Mouse (Mus musculus) CH12.LX (cell line): ENCODE measurements at regions not wholly inside any gene's neighbourhood (a gene's known extent, or its start where the extent isn't known, plus 50 kb on each side); places are given as distances from the start of the nearest gene placed in this dataset.

Experiments used
- DNase-seq: peaks from one replicate; pipeline ENCODE4 v3.0.0-alpha.2; 2013; ENCODE audit errors: extremely low read depth
- H3K27ac ChIP-seq: 2 replicates; pipeline ENCODE4 v1.5.1; 2012; ENCODE audit warnings: low read depth, mild to moderate bottlenecking, control low read depth, moderate library complexity; ENCODE audit not compliant: insufficient read depth
- H3K27me3 ChIP-seq: replicated peaks from 2 replicates; pipeline ENCODE3; 2012; ENCODE audit warnings: inconsistent platforms
- H3K36me3 ChIP-seq, 2 experiments: replicated peaks in 1 of 2; 2 replicates each; pipeline versions ENCODE3 to v1.6.1; 2012; ENCODE audit warnings: inconsistent platforms in 1 of 2, low read length in 1 of 2, mild to moderate bottlenecking in 1 of 2, mixed read lengths in 1 of 2, moderate library complexity in 1 of 2; ENCODE audit not compliant: control insufficient read depth in 1 of 2, insufficient read depth in 1 of 2
- H3K4me1 ChIP-seq, 2 experiments: 2 replicates each; pipeline ENCODE4 v1.6.1; 2012; ENCODE audit warnings: inconsistent platforms in 1 of 2, moderate library complexity in 1 of 2; ENCODE audit not compliant: insufficient read depth in 2 of 2, control insufficient read depth in 1 of 2
- H3K4me2 ChIP-seq: 2 replicates; pipeline ENCODE4 v1.6.1; 2012; ENCODE audit warnings: low read depth, mild to moderate bottlenecking, control low read depth; ENCODE audit not compliant: poor library complexity, insufficient read depth, severe bottlenecking
- H3K4me3 ChIP-seq, 3 experiments: fragments of 150-350 bp in 1 of 3; sonication (generic) in 1 of 3; replicated peaks in 1 of 3; 2 replicates each; pipeline versions ENCODE3 to v1.5.1; 2011 to 2012; ENCODE audit warnings: low read depth in 2 of 3, low read length in 2 of 3, mild to moderate bottlenecking in 2 of 3, moderate library complexity in 2 of 3, control low read depth in 1 of 3, improper control_type of control experiment in 1 of 3, inconsistent platforms in 1 of 3, mixed read lengths in 1 of 3; ENCODE audit not compliant: poor library complexity in 1 of 3
- H3K79me2 ChIP-seq: replicated peaks from 2 replicates; pipeline ENCODE4 v1.6.1; 2012; ENCODE audit warnings: mild to moderate bottlenecking, moderate library complexity; ENCODE audit not compliant: control insufficient read depth, poor library complexity, insufficient read depth, severe bottlenecking; ENCODE audit errors: extremely low read depth
- H3K9ac ChIP-seq: 2 replicates; pipeline ENCODE4 v1.6.1; 2012; ENCODE audit warnings: low read depth, mild to moderate bottlenecking, control low read depth, moderate library complexity; ENCODE audit not compliant: insufficient read depth
- H3K9me3 ChIP-seq: replicated peaks from 2 replicates; pipeline ENCODE3; 2012; ENCODE audit warnings: low read length, inconsistent platforms, mixed read lengths
- CTCF ChIP-seq, 2 experiments: IDR thresholded peaks in 1 of 2; conservative IDR thresholded peaks in 1 of 2; 2 replicates each; pipeline ENCODE4 v1.5.1; 2011 to 2012; ENCODE audit warnings: low read depth in 2 of 2, low read length in 2 of 2, improper control_type of control experiment in 1 of 2, inconsistent platforms in 1 of 2, mild to moderate bottlenecking in 1 of 2, moderate library complexity in 1 of 2
- HCFC1 ChIP-seq: IDR thresholded peaks from 2 replicates; pipeline ENCODE4 v1.6.1; 2012; ENCODE audit warnings: low read depth, mild to moderate bottlenecking, inconsistent platforms, low read length, improper control_type of control experiment
- IRF4 ChIP-seq: IDR thresholded peaks from 2 replicates; pipeline ENCODE4 v1.6.1; 2014; ENCODE audit warnings: low read depth, mild to moderate bottlenecking, inconsistent platforms, low read length, improper control_type of control experiment
- JUND ChIP-seq: conservative IDR thresholded peaks from 2 replicates; pipeline ENCODE4 v1.6.1; 2011; ENCODE audit warnings: low read depth, low read length, improper control_type of control experiment
- KAT2A ChIP-seq: IDR thresholded peaks from 2 replicates; pipeline ENCODE4 v1.6.1; 2012; ENCODE audit warnings: low read length, improper control_type of control experiment, inconsistent platforms; ENCODE audit not compliant: insufficient replicate concordance
- MAX ChIP-seq: IDR thresholded peaks from 2 replicates; pipeline ENCODE4 v1.6.1; 2011; ENCODE audit warnings: low read length, improper control_type of control experiment
- MXI1 ChIP-seq: IDR thresholded peaks from 2 replicates; pipeline ENCODE4 v1.6.1; 2011; ENCODE audit warnings: mild to moderate bottlenecking, low read depth, low read length, improper control_type of control experiment
- NRF1 ChIP-seq: IDR thresholded peaks from 2 replicates; pipeline ENCODE4 v1.6.1; 2014; ENCODE audit warnings: low read depth, mild to moderate bottlenecking, inconsistent platforms, low read length, improper control_type of control experiment, moderate library complexity
- POLR2A ChIP-seq: IDR thresholded peaks from 2 replicates; pipeline ENCODE4 v1.6.1; 2011; ENCODE audit warnings: low read depth, mild to moderate bottlenecking, improper control_type of control experiment, low read length
- RCOR1 ChIP-seq: conservative IDR thresholded peaks from 2 replicates; pipeline ENCODE4 v1.6.1; 2012; ENCODE audit warnings: low read depth, mild to moderate bottlenecking, inconsistent platforms, low read length, improper control_type of control experiment
- UBTF ChIP-seq: IDR thresholded peaks from 2 replicates; pipeline ENCODE4 v1.6.1; 2012; ENCODE audit warnings: low read depth, mild to moderate bottlenecking, inconsistent platforms, low read length, improper control_type of control experiment, moderate library complexity
- ZKSCAN1 ChIP-seq: IDR thresholded peaks from 2 replicates; pipeline ENCODE4 v1.6.1; 2012; ENCODE audit warnings: low read depth, inconsistent platforms, low read length, improper control_type of control experiment, borderline replicate concordance
- ZMIZ1 ChIP-seq: IDR thresholded peaks from 2 replicates; pipeline ENCODE4 v1.6.1; 2012; ENCODE audit warnings: low read depth, mild to moderate bottlenecking, inconsistent platforms, low read length, improper control_type of control experiment
- dilution Hi-C: fragments of 300-500 bp; cut with MboI; formaldehyde crosslinking; loops from 2 replicates; pipeline ENCODE4 v1.14.3; 2020; ENCODE audit warnings: low sequenced_read_pairs; ENCODE audit not compliant: extremely low pct_unique_long_range_greater_than_20kb, extremely low pct_ligation_motif_present
- in situ Hi-C: fragments of 300-500 bp; cut with MboI; formaldehyde crosslinking; loops from 3 replicates; pipeline ENCODE4 v1.14.3; 2019; ENCODE audit warnings: low sequenced_read_pairs, low pct_ligation_motif_present, low pct_unique_long_range_greater_than_20kb, mixed read lengths

DNA sequence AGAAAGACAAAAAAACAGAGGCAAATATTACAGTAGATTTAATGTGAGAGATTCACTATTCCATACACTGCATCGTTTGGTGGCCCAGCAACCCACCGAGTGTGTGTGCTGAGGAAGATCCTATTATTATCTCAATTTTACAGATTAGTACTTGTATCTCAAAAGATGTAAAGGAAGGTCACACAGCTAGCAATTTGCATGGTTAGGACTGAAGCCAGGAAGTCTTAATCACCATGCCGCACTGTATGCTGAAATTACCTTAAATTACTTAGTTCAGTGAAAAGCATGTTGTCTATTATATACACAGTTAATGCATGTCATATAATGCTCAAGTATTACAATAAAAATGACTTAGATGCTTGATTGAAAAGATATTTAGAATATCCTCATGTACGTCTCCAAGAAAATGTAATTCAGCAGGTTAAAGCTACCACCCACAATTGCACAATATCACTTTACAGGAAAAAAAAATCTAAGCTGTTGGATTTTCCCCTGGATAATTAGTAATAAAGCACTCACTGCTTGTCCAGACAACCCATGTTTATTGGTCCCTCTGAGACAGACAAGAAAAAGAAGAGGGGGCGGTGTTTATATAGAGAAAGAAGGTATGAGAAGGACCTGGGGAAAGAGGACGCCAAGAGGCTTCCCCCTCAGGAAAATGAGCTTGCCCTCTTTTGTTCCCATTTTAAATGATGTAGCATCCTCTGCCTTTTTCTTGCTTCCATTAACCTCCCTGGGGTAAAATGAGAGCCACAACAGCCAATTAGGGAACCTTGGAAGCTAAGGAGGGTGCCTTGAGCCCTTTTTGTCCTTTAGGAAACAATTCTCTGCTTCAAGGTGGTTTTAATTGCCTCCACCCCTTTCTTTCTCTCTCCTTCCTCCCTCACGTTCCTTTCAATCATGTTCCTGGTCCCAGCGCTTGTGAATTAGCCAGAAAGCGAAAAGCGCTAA lies 204.6 kb upstream of the Xrcc4 start:
- H3K9me3 ChIP-seq = no peaks in the 10 kb centered on the region
- H3K4me1 ChIP-seq = no peaks in the 10 kb centered on the region
- no peak overlapping the region for H3K9ac ChIP-seq
- no peaks in the 10 kb centered on the region for H3K36me3 ChIP-seq
- TF ChIP-seq HCFC1 = no peak
- no peak overlapping the region for H3K27ac ChIP-seq
- no peaks in the 10 kb centered on the region for H3K79me2 ChIP-seq
- dilution Hi-C loops (no loop called here), in situ Hi-C loops (no loop called here)
- no peaks in the 10 kb centered on the region for H3K27me3 ChIP-seq
- DNase-seq = no peak
- H3K4me2 ChIP-seq = no peak overlapping the region
- H3K4me3 ChIP-seq = no peak overlapping the region

- Histone ChIP-seq H3K36me3 (no peaks in the 10 kb centered on the region), H3K27me3 (no peaks in the 10 kb centered on the region), H3K4me2 (no peak overlapping the region), H3K27ac (no peak overlapping the region), H3K9me3 (no peaks in the 10 kb centered on the region), H3K4me1 (no peaks in the 10 kb centered on the region), H3K4me3 (no peak overlapping the region), H3K79me2 (no peaks in the 10 kb centered on the region), H3K9ac (no peak overlapping the region)
- in situ Hi-C loops (no loop called here), dilution Hi-C loops (no loop called here)
- no peak for DNase-seq
- TF ChIP-seq JUND = no peak
- TF ChIP-seq ZMIZ1 = no peak
- no peak for TF ChIP-seq RCOR1
- TF ChIP-seq IRF4 = no peak
- no peak for TF ChIP-seq NRF1
- TF ChIP-seq CTCF (conservative IDR thresholded peaks at IDR 0.05 in 1 of 2, IDR thresholded peaks at IDR 0.05 in 1 of 2; ENCODE audit: low read depth in 2 of 2, low read length in 2 of 2) = no peak
Measured at GRCm38 (mm10) chr13:90292905-90293304, 203.5 kb upstream of the Xrcc4 start.

- Histone ChIP-seq H3K9me3 (no peaks in the 10 kb centered on the region), H3K27ac (no peak overlapping the region), H3K27me3 (no peaks in the 10 kb centered on the region), H3K4me2 (no peak overlapping the region), H3K4me1 (no peaks in the 10 kb centered on the region), H3K9ac (no peak overlapping the region), H3K36me3 (no peaks in the 10 kb centered on the region), H3K4me3 (no peak overlapping the region), H3K79me2 (no peaks in the 10 kb centered on the region)
- DNase-seq = no peak
- in situ Hi-C loops = no loop called here
- TF ChIP-seq ZKSCAN1 (no peak), POLR2A (no peak), KAT2A (no peak), MXI1 (no peak), CTCF (conservative IDR thresholded peaks at IDR 0.05 in 1 of 2, IDR thresholded peaks at IDR 0.05 in 1 of 2; ENCODE audit: low read depth in 2 of 2, low read length in 2 of 2) (no peak), JUND (no peak), UBTF (no peak), IRF4 (no peak), MAX (no peak)
- dilution Hi-C loops = no loop called here
Measured at GRCm38 (mm10) chr13:90292124-90292523, 202.7 kb upstream of the Xrcc4 start.
